Mouse (Mus musculus) T-helper 17 cell (primary cell): ENCODE data around the gene Arl11.
"Not testable (repeated sequence)": the region's sequence is repeated elsewhere in the genome, so short reads cannot be mapped to it uniquely, and the experiment has no call there.

Experiments
- in situ Hi-C, 2 experiments: fragments of 300-600 bp; cut with MboI, MseI; formaldehyde crosslinking; loops; 1 replicate in 1 of 2; 2 replicates in 1 of 2; pipeline ENCODE4 v1.15.1; 2025; ENCODE audit warnings: high pct_unique_total_duplicates in 2 of 2

Gene Arl11

GRCm38 (mm10) chr14:61309593-61309992 is at the start of gene Arl11:
Gene Arl11, plus strand, starts transcription at chr14:61309753.
- in situ Hi-C loops: no loop called here

GRCm38 (mm10) chr14:61267908-61268475 is 41.6 kb upstream of the Arl11 start:
- in situ Hi-C loops: no loop called here

- in situ Hi-C loops: no loop called here
Observed at GRCm38 (mm10) chr14:61274414-61275198, 34.9 kb upstream of the Arl11 start.

- in situ Hi-C loops: no loop called here
Observed at GRCm38 (mm10) chr14:61277285-61277684, 32.3 kb upstream of the Arl11 start.

GRCm38 (mm10) chr14:61278676-61279300 is 30.8 kb upstream of the Arl11 start:
- in situ Hi-C loops: no loop called here

GRCm38 (mm10) chr14:61288606-61289286 is 20.8 kb upstream of the Arl11 start:
- in situ Hi-C loops: loop anchor here in 1 of 2 experiments (5.0 kb wide), 1 partner anchor 481 kb away; no protein-coding TSS in a partner anchor

- in situ Hi-C loops: loop anchor here in 1 of 2 experiments (5.0 kb wide), 1 partner anchor 58 kb away; no protein-coding TSS in a partner anchor
Observed at GRCm38 (mm10) chr14:61290664-61291063, 18.9 kb upstream of the Arl11 start.

- in situ Hi-C loops: loop anchor here in 1 of 2 experiments (5.0 kb wide), 1 partner anchor 62 kb away; no protein-coding TSS in a partner anchor
Observed at GRCm38 (mm10) chr14:61293884-61294737, 15.4 kb upstream of the Arl11 start.

GRCm38 (mm10) chr14:61294738-61295079 is 14.8 kb upstream of the Arl11 start:
- in situ Hi-C loops: loop anchor here in 1 of 2 experiments (5.0 kb wide), 2 partner anchors 62 to 497 kb away; no protein-coding TSS in a partner anchor

GRCm38 (mm10) chr14:61299810-61300209 is 9.7 kb upstream of the Arl11 start:
- in situ Hi-C loops: loop anchor here in 1 of 2 experiments (5.0 kb wide), 1 partner anchor 503 kb away; no protein-coding TSS in a partner anchor

GRCm38 (mm10) chr14:61301323-61301722 is 8.2 kb upstream of the Arl11 start:
- in situ Hi-C loops: no loop called here

GRCm38 (mm10) chr14:61302428-61302827 is 7.1 kb upstream of the Arl11 start:
- in situ Hi-C loops: no loop called here

- in situ Hi-C loops: no loop called here
Observed at GRCm38 (mm10) chr14:61303969-61304609, 5.5 kb upstream of the Arl11 start.

GRCm38 (mm10) chr14:61310036-61310772 is 651 bp downstream of the Arl11 start:
- in situ Hi-C loops: no loop called here

- in situ Hi-C loops: no loop called here
Observed at GRCm38 (mm10) chr14:61310963-61311362, 1.4 kb downstream of the Arl11 start.

GRCm38 (mm10) chr14:61316861-61317260 is 7.3 kb downstream of the Arl11 start:
- in situ Hi-C loops: no loop called here

GRCm38 (mm10) chr14:61320765-61321164 is 11.2 kb downstream of the Arl11 start:
- in situ Hi-C loops: no loop called here

GRCm38 (mm10) chr14:61321200-61321599 is 11.6 kb downstream of the Arl11 start:
- in situ Hi-C loops: no loop called here

GRCm38 (mm10) chr14:61322740-61323139 is 13.2 kb downstream of the Arl11 start:
- in situ Hi-C loops: no loop called here

GRCm38 (mm10) chr14:61327007-61327406 is 17.5 kb downstream of the Arl11 start:
- in situ Hi-C loops: not testable (repeated sequence)
